Mouse (Mus musculus) adrenal gland, adult (tissue): ENCODE results near the gene Olr1.

ENCODE experiments used
- DNase-seq, 2 experiments: peaks; one replicate each; pipeline ENCODE4 v3.0.0; 2022 to 2023; ENCODE audit warnings: low spot score in 1 of 2; ENCODE audit not compliant: inconsistent age in 2 of 2

Gene Olr1

GRCm38 (mm10) chr6:129507024-129507423, at the start of gene Olr1:
Olr1 (minus strand) TSS chr6:129507165.
- DNase-seq: peak; percentile 21 to 48

GRCm38 (mm10) chr6:129548009-129548408, 41.0 kb upstream of the Olr1 start:
- DNase-seq: no peak

- no peak for DNase-seq
These were observed 40.3 kb upstream of the Olr1 start for GRCm38 (mm10) chr6:129547277-129547676.

DNA sequence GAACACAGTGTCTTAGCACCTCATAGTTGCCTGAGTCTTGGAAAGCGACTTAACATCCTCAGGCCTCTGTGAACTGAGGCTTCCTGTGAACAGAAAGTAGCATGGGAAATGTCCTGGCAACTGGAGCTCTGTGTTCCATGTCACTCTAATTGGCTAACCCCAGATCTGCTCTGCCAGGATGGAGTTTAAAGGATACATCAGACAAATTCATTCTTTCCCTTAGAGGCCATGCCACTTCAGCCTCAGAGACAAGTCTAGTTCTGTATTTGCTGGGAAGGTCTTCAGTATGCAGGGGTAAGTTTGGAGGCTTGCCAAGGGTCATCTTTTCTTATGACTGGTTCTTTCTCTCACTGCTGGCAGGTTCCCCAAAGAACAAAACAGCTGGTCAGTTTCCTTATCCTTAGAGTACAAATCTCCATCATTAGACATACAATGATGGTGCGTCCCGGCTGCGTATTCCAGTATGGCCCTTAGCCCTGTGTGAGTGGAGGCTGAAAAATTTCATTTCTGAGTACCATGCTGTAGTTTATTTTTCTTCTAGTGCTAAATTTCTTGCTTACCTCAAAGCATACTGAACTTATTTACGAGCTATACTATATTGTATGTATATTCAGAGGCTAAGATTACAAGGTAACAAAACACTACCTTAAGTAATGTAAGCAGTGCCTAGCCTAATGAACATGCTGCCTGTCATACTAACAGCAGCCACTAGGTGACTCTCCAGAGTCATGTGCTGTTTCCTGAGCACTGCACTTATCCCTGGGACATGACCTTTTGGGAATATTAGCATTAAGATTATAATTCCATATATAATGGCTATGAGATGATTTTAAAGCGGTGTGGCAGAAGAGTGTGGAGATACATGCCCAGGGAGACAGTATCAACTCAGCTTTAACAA, 37.0 kb upstream of the Olr1 start:
- DNase-seq: peak; percentile 56 to 88

DNA sequence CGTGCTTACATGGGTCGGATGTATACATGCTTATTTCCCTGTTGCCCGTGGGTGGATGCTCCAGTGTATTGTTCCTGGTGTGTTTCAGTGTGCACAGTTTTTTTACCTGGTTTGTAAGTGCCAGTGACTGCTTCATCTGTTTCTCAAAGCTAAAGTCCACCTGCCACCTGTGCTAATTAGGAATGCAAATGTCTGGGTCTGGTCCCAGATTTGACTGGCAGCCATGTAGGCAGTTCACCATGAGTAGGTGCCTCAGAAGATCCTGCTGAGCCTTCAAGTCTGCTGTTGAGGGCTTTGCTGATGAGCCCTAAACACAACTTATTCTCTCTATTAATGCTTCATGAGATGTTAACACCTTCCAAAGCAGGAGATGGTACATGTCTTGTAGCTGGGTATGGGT, 35.6 kb upstream of the Olr1 start:
- DNase-seq: peak in 1 of 2 experiments; percentile 28

DNA sequence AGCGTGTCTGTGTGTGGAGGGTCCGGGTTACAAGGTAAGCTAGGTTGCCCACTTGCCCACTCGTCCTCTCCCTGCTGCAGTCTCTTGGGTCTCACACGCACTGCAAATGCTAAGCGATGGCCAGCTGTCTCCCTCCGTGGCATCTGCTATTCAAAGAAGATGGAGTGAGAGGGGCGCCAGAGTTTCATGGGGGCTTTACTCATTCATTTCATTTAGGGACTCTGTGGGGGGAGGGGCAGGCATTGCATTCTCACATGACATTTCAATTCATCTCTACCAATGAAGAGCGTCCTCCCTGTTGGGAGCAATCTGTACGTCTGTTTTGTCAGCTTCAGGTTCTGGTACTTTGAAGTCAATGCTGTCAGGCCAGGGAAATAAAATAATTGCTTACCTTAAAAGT, 35.0 kb upstream of the Olr1 start:
- DNase-seq: peak in 1 of 2 experiments; percentile 39

- no peak for DNase-seq
These were observed 31.6 kb upstream of the Olr1 start for GRCm38 (mm10) chr6:129538555-129538954.

DNA sequence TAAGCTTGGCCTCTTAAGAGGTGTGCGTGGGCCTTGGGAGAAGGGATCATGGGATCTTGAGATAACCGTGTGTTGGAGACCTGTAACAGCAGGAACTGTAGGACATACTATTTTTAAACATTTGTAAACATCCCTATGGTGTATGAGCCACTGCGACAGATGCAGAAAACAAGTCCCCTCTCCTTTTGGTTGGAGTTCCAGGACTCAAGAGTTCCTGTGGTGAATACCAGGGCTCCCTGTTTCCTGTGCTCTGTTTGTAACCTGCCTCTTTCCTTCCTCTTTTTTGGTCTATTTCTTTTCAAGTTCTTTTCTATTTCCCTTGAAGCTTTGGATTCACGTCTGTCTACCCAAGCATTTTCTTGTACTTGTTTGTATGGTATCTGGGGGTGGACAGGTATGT, 28.8 kb upstream of the Olr1 start:
- peak in 1 of 2 experiments; percentile 38 for DNase-seq

- peak; percentile 33 to 62 for DNase-seq
These were observed 27.7 kb upstream of the Olr1 start for GRCm38 (mm10) chr6:129534627-129535190.

- DNase-seq: peak; percentile 21 to 81
These were observed 27.1 kb upstream of the Olr1 start for GRCm38 (mm10) chr6:129534057-129534456.

DNA sequence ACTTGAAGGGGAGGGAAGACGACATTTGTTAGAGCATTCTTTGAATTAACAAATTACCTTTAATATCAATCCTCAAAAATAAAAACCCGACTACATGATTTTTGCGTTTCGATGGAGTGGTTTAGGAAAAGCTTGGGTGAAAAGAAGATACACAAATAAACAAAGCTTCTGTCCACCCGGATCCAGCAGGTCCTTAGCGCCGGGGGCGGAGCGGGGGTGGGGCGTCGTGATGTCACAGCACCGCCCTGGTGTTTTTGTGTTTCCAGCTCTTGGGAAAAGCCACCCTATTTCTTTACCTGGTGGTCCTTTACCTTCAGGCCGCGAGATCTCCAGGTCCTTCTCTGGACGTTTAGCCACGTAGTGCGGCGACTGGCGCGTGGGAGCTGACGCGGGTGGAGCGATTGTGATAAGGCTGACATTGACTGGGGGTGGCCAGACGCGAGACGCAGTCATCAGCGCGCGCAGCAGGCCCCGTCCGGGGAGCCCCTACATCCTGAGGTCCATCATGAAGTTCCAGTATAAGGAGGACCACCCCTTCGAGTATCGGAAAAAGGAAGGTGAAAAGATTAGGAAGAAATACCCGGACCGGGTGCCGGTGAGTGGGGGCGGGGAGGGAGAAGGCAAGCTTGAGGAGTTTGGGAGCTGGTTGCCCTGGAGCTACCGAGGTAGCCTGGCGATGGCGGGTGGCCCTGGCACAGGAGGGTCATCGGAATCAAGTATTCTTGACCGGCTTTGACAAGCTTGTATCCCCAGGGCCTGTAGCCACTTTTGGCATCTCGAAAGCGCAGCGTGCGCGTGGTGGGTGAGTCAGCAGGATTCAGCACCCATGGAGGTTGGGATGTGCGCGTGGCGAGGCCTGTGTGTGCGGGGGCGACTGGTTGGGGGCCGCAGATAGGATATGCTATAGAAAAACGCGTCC, 26.2 kb upstream of the Olr1 start, which contains the start of gene Gabarapl1:
TSS of gene Gabarapl1 (plus strand) at position 219 of the 919 bp plus-strand sequence.
- peak; percentile 88 to 97 for DNase-seq

DNA sequence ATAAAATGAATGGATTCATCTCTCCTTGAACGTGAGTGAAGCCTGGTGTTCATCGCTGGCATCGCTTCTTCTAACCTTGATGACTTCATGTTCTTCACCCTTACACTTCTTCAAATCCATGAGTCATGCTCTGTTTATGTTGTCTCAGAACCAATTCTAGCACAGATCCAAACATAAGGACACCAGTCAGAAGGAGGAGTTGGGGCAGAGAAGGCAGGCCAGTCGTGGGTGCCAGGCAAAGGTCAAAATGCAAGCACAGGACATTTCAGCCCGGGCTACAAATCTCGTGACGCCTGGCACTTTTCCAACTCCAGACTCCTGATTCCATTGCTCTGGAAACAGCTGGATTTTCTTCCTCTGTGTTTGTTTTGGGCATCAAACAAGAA, 25.6 kb upstream of the Olr1 start:
- peak; percentile 85 to 95 for DNase-seq

DNA sequence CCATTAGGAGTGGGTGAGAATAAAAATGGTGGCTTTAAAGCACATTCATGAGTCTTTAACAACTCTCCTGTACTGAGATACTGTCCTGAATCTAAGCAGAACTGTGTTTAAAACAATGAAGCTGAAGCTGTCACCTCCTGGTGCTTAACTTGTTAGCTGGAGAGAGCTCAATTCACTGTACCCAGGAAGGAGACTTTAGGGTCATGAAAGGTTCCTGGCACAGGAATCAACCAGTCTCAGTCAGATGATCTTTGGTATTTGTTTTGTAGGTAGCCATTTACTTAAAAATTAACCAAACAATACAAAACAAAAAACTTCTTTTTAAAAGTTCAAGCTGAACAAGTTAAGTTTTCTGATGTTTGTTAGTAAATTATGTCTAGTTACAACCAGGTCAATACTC, 23.3 kb upstream of the Olr1 start:
- no peak for DNase-seq

DNA sequence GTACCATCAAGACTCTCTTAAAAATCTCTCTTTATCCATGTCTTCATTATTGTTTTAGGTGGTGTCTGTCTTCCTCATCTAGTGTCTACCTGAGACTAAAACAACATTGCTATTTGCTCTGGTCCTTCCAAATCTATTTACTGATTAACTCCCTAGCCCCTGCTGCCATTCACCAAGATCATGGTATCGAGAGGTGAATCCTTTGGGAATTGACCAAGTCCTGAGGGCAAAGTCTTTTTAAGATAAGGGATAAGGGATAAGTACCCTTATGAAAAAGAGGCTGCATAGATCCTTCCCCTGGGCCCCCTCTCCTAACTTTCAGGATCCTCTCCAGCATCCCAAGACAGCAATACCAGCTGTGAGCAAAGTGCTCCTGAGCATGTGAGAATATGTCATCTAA, 22.6 kb upstream of the Olr1 start:
- DNase-seq: no peak

DNA sequence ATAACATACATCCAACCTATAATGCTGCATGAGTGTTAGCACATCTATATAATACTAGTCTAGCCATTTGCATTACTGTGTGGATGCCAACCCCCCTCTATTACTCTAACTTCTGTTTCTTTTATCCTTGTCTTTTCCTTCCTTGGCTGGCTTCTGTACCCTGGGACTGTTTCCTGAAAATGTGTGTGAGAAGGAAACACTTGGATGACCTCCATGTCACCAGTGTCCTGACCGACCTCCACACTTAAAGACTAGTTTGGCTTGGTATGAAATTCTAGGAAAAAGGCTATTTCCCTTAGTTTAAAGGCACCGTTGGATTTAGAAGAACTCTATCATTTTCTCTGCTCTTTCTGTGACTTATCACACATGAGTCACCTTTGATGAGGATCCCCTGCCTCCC, 20.5 kb upstream of the Olr1 start:
- DNase-seq: peak in 1 of 2 experiments; percentile 43

GRCm38 (mm10) chr6:129526069-129526468, 19.1 kb upstream of the Olr1 start:
- DNase-seq: peak in 1 of 2 experiments; percentile 29

DNA sequence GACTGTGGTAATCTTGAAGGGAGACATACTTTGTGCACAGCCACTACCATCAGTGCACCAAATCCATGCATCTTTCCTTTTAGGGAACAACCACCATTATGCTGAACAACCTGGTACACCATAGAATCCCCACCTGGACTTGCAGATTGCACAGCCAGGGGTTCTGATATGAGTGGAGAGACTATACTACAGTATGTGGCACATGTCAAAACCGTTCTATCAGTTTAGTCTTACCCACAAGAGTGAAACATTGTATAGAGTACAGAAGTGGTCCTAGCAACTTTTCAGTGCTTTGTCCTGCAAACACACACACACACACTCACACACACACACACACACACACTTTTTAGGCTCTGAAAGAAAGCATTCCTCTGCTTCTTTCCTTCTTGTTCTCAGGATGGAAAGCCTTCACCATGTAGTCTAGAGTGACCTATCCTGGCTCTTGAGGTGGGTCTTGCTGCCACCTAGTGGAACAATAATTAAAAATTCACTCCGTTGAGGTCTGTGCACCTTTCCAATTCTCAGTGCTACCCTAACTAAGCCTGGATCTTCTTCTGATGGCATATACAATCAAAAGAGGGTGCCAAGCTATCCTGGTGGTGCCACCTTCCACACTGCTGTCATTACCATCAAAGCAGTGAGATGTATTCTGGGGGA, 10.9 kb upstream of the Olr1 start:
- peak in 1 of 2 experiments; percentile 78 for DNase-seq

DNA sequence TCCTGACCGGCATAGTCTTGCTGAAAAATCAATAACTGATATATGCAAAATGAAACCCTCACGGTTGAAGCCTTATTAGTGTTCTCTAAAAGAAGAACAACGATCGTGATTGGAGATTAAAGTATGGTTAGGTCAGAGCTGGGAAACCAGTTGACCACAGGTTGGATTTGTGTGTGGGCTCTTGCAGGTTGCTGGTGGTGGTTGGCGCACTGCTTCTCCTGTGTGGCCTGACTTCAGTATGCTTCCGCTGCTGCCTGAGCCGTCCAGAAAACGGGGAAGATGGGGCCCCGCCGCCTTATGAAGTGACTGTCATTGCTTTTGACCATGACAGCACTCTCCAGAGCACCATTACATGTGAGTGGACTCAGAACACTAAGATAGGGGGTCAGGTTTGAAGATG, 9.4 kb upstream of the Olr1 start:
- DNase-seq: no peak

GRCm38 (mm10) chr6:129515068-129515467, 8.1 kb upstream of the Olr1 start:
- DNase-seq: no peak

DNA sequence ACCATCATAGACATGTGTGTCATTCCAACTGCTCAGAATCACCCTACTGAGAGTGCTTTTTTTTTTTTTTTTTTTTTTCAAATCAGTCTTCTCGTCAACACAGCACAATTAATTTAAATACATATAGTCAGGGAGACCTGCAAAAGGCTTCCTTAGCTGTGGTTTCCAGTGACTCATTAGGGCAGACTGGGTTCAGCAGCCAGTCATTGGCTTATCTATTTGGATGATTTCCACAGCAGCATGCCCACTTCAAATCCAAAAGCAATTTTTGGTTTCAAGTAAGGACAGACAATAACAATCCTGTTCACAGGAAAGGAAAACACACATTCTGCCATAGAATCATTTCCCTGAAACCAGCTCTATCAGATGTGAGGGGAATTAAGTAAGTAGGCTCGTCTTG, 7.4 kb upstream of the Olr1 start:
- no peak for DNase-seq

GRCm38 (mm10) chr6:129513409-129513808, 6.4 kb upstream of the Olr1 start:
- DNase-seq: no peak
